Mouse (Mus musculus): Measurements from ENCODE around the gene Cutc.
A peak's percentile ranks its signal among the peaks of the same experiment; 100 is the strongest.

Cutc gene

DNA sequence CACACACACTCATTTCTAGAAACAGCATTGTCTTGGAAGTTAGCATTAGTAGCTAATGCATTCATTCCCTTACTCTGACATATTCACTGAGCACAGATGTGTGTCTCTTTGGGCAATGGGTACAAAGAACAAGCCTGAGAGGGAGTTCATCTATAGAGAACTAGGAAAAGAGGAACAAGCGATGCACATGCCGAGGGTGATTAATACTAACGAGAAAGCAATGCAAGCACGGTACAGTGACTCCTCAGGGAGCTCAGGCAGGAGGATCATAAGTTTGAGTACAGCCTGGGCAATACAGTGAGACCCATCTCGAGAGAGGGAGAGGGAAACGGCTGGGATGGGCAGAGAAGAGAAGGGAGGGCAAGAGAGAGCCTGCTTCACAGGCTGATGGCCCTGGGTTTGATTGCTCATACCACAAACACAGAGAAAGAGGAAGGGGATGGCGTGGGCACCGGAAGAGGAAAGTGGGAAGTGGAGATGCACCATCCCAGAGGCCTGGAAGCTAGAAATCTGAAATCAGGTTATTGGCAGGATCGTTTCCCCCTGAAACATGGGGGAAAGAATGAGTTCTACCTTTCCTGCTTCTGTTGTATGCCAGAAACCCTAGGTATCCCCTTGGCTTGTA, 48.7 kb downstream of the Cutc start:
- DNase-seq: no peak

GRCm38 (mm10) chr19:43803866-43804265, 51.1 kb downstream of the Cutc start:
- no peak for DNase-seq

GRCm38 (mm10) chr19:43809331-43809730, 56.5 kb downstream of the Cutc start:
- DNase-seq: no peak

DNA sequence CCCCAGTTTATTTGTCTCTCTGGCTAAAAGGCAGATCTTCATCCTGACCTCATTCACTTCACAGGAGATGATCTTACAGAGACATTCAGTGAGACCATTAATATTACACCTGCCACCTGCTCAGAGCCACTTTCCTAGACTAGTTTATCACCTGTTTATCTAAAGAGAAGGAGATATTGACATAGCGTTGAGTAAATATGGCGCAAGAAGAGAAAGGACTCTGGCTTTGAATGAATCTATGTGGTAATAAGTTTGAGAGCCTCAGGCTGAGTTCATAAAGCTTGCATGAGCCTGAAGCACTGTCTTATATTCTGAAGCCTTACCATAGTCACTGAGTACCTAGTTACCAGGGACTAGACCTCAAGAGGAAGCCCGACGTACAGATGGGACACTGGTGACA, 58.6 kb downstream of the Cutc start:
- DNase-seq: no peak

- no peak for DNase-seq
These were observed 60.5 kb downstream of the Cutc start for GRCm38 (mm10) chr19:43813315-43813714.

DNA sequence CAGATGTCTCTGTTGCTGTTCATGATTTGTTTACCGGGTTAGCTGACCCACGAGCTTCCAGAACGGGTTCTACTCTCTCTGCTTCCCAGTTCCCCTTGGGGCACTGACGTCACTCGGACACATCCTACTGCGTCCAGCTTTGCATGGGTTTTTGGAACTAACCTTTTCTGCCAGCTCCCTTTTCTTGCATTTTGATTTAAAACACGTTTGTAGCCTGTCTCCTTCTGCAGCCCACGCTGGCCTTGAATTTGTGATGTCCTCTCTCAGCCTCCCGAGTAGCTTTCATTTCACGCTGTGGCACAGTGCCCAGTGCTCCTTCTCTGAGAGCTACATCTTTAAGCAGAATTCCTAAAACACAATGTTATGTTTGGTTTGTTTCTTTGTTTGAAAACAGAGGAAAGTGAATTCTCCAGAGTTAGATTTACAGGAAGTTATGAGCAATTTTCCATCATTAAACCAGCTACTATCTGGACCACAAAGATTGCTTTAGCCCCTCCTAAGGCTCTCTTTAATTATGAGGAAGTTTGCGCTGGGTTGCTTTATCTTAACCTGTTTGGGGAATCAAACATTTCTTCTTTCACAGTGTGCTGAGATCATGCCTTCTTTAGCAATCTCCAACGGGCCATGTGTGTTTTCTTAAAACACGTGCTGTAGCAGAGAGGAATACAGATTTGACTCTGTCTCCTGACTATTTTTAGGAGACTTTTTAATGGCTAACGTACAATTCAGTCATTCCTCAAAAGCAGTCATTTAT, 63.0 kb downstream of the Cutc start:
- peak; percentile 33 for DNase-seq
